Mouse (Mus musculus): ENCODE results near the gene Xlr3a.
"Not testable (repeated sequence)": the region's sequence is repeated elsewhere in the genome, so short reads cannot be mapped to it uniquely, and the experiment has no call there.

Gene Xlr3a

DNA sequence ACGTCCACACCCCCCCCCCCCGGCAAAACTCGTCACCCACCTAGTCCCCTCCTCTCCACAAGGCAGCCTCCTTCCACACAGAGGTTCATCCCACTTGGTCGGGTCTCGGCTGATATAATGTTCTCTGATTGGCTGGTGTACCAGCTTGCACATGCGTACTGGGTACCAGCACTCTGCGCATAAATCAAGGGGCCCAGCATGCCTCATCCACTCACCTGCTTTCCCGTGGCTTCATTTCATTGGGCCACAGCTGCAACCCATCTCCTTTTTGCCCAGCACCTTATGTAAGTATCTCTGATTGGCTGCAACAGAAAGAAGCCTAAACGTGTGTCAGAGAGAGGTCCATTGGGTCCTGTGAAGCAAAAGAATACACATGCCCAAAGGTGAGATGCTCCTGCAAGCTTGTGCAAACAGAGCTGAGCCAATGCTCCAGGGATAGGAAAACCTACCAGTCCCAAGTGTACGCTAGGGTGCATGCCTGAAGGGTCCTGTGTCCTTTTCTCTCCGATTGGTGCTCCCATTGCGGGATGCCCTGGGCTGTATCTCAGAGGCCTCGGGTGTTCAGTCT, at the start of gene Xlr3a:
Gene Xlr3a (minus strand): TSS at position 155 of the 568 bp plus-strand sequence.
- in situ Hi-C loops (cut with MboI, MseI), result loop anchor here (5.0 kb wide), 2 partner anchors 1600 to 1810 kb away; no protein-coding TSS in a partner anchor

DNA sequence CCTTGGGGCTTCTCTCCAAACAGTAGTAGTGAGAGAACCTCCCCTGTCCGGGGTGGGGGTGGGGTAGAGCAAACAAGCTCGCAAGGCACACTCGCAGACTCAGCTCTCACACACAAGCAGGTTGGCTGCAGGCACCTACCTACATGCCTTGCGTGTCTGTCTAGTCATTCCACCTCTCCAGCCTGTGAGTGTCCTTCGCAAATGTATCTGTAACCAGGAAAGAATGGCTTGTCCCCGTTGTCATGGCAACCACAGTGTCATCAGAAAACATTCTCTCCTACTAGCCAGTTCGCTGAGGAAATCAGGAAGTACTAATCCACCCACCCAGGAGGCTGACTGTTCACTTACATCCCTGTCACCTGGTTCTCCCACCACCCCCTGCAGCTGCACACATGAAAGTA, 46.3 kb upstream of the Xlr3a start:
- in situ Hi-C loops (cut with MboI, MseI), result not testable (repeated sequence)

DNA sequence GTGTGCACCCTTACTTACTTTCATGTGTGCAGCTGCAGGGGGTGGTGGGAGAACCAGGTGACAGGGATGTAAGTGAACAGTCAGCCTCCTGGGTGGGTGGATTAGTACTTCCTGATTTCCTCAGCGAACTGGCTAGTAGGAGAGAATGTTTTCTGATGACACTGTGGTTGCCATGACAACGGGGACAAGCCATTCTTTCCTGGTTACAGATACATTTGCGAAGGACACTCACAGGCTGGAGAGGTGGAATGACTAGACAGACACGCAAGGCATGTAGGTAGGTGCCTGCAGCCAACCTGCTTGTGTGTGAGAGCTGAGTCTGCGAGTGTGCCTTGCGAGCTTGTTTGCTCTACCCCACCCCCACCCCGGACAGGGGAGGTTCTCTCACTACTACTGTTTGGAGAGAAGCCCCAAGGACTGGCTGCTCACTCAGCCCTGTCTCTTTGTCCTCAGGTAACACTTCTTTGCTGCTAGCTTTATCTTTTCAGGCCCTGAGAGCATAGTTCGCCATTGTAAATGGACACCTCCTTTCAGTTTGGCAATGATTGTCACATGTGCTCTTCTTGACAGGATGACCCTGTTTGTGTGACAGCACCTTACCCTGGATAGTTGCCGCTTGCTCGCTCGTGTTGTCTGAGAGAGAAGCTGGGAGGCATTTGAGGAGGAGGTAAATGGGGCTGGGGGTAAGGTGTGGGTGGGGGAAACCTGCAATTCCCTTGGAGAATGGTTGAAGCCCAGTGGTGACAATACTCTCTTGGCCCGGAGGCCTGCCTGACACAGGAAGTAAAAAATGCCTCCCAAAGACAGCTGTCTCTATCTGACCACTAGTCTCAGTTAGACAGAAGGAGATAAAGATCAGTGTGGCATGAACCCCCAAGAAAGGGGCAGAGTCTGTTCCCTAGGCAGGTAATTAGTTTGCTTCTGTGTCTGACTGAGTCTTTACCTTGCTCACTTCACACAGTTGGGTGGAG, 26.2 kb upstream of the Xlr3a start:
- in situ Hi-C loops (cut with MboI, MseI), result not testable (repeated sequence)

DNA sequence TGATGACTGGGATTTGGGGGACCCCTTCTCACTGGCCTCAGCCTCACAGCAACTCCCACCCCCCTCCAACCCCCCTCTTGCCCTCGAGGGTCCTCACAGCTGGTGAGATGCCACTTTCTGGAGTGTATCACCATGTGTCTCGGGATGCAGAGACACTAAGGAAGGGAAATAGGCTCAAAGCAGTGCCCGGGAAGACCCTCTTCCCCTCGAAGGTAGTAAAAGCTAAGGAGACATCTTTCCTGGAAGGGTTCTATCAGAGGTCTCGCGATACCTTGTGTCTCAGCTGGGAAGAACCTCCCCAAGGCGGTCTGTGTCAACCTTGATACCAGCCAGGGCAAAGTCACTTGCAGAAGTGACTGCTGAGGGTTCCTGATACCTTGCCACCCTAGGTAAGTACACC, 19.9 kb upstream of the Xlr3a start, which contains the start of gene Gm14685:
Gene Gm14685 (plus strand): TSS at position 301 of the 400 bp plus-strand sequence.
- in situ Hi-C loops (cut with MboI, MseI), result not testable (repeated sequence)

DNA sequence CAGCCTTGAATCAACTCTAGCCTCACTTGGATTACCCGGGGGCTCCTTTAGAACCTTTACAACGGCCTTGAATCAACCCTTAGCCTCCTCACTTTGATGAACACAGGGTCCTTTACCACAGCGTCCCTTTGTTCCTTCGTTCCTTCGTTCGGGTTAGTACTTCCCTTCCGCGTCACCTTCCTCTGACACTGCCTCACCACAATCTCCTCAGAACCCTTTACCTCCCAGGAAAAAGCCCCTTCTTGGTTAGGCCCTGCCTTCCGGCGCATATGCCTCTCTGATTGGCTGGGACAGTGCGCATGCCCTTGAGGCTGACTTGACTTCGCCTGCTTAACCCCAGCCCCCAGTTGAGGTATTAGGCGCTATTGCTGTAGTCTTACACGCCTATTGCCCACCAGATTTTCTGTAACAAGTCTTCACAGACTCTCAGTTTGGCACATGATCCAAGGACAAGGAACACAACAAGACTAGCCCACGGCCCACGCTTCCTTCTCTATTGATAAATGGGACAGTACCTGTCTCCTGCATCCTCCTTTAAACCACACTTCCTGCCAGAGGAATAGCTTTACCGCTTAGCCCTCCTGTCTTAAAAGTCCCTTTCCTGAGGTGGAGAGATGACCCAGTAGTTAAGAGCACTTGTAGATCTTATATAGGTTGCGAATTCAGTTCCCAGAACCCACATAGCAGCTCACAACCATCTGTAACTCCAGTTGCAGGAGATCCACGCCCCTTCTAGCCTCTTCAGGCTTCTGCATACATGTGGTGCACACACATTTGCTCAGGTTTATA, 14.4 kb downstream of the Xlr3a start, which contains the start of gene Xlr4a:
Gene Xlr4a (minus strand): TSS at position 212 of the 789 bp plus-strand sequence.
- in situ Hi-C loops (cut with MboI, MseI), result not testable (repeated sequence)

DNA sequence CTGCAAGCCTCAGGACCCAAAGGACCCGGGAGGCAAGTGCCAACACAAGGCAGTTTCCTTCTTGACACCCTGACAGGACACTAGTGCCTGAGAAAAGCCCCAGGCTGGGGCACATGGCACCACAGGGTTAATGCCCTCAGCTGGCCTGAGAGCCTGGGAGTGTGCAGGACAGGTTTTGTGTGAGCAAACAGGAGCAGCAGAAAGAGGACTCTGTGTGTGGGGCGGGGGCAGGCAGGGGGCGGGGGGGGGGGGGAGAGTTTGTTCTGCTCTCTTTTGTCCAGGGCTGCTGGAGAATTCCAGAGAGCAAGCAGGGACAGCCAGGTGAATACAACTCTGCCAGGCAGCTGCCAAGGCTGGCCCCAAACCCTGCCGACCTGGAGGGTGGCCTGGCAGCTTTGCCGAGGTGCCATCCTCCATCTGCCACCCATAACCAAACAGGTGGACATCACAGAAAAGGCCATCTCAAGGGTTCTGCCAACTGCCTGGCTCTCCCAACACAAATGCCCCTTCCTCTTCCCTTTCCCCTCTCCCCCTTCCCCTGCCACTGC, 30.1 kb downstream of the Xlr3a start:
- in situ Hi-C loops (cut with MboI, MseI), result not testable (repeated sequence)

DNA sequence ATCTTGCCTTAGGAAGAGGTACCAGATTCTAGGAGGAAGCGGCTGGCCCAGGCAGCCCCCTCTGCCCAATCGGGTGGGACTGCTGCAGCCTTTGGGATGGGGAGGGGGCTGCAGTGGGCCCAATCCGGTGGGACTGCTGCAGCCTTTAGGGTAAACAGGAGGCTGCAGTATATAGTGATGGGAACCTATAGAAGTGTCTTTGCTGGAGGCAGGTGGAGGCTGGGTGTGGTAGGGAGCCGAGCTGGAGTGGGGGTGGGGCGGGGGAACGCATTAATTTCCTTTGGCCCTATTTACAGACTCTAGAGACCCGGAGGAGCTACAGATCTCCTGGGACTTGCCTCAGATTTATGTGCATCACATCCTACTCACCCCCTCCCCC, 32.5 kb downstream of the Xlr3a start, which contains the start of gene Pnma3:
Gene Pnma3 (plus strand): TSS at position 373 of the 379 bp plus-strand sequence.
- in situ Hi-C loops (cut with MboI, MseI), result loop anchor here (5.0 kb wide), 1 partner anchor 368 kb away; no protein-coding TSS in a partner anchor

DNA sequence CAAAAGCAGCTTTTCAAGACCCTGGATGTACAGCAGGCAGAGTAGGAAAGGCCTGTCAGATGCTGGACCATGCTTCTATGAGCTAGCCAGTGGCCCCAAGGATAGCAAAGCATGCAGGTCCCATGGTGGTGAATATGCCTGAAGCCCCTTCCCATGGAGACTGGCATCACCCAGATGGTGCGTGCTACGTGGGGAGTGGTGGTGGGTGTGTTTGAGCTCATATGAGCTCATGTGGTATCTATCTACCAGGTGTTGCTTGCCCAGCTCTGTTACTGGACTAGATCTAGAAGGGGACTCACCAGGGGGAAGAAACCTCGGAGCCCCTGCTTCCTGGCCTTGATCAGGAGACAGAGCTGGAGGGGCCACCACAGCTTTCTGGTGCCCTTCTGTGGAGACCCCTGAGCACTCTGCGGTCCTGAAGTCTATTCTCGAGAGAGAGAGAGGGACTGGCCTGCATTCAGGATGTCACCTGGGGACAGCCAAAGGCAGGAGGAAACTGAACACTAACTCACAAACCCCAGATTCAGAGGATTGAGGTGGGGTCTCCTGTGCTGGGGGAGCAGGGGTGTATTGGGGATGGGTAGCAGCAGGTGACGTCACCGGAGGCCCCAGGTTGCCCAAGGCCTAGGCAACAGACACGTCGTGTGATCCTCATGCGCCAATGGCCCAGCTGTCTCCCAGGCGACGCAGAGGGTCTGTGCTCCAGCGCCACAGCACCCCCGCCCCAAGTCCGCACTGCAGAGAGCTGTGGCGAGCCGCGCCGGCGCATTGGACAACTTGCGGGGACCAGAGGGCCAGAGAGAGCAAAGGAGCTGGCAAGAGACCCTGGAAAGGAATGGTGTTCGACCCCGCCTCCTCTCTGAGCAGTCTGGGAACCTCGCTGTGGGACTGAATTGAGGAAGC, 33.1 kb downstream of the Xlr3a start:
- in situ Hi-C loops (cut with MboI, MseI), result loop anchor here (5.0 kb wide), 1 partner anchor 369 kb away; no protein-coding TSS in a partner anchor

DNA sequence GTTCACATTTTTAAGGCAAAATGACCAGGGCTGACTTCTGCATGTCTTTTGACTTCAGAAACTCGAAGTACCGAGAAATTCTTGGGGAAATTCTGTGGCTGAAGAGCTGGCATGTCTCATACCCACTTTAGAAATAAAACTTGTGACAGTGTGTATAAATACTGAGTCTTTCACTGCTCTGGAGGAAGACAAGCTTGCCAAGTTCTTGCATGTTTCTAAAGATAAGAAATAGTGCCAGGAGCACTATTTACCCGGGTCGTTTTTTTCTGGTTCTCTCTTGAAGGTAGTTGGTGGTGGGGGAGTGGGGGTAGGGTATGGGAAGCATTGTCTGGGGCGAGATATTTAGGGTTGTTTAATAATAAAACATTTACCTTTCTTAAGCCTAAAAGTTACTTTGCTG, 34.6 kb downstream of the Xlr3a start:
- in situ Hi-C loops (cut with MboI, MseI), result loop anchor here (5.0 kb wide), 1 partner anchor 370 kb away; no protein-coding TSS in a partner anchor

DNA sequence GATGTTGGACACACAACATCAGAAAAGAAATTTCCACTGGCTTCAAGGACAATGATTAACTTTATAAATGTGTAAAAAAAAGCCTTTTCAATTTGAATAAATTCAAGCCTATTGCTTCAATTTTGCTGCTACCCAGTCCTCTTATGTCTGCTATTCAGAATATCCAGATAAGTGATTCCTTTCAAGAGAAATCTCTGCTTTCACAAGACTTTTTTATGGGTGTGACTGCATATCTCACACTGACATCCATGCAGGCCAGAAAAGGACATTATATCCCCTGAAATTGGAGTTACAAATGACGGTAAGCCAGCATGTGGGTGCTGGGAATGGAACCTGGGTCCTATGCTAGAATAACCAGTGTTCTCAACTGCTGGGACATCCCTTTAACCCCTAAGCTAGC, 35.4 kb downstream of the Xlr3a start:
- in situ Hi-C loops (cut with MboI, MseI), result loop anchor here (5.0 kb wide), 1 partner anchor 371 kb away; no protein-coding TSS in a partner anchor

DNA sequence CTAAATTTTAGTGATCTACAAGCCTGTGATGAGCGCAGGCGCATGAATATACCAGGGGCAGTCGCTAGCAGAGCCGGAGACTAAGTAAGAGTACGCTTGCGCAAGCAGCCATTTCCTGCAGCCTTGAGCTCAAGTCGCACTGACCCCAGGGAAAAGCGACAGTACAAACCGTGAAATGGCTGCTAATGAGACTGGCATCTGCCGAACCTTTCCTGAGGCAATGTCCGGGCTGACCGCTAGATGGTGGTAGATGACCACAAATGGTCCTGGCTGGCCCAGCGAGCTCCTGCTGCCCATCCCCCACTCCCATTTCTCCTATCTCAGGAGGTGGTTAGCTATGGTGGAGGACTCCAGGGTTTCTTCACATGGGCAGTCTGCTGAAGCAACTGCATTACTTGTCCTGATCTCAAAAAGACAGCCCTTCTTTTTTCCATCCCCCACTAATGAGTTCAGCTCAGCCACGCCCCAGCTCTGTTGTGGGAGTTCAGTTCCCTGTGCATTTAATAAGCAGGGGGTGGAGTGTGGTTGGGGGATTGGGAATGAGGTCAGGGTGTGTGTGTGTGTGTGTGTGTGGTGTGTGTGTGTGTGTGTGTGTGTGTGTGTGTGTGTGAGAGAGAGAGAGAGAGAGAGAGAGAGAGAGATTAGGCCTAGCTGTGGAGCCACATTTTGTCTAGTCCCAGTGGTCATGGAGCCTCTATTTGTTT, 42.9 kb downstream of the Xlr3a start:
- in situ Hi-C loops (cut with MboI, MseI), result loop anchor here (5.0 kb wide), 1 partner anchor 343 kb away; the partner anchor contains the start of gene Gm18336

DNA sequence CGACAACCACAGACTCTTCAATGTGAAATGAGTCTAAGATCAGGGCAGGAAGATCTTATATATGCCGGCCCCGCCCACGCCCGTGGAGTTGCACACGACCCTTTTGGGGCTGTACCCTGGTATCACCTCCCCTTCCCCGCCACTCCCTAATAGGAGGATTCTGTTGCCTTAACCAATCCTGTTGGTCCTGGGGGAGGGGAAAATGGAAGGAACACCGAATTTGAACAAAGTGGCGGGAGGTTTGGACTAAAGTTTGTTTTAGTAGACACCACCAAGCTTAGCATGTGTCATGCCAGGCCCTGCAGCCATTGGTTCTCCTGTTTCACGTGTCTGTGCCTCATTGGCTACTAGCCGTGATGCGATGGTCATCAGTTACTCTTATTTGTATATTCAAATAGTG, 57.2 kb downstream of the Xlr3a start:
- in situ Hi-C loops (cut with MboI, MseI), result no loop called here

DNA sequence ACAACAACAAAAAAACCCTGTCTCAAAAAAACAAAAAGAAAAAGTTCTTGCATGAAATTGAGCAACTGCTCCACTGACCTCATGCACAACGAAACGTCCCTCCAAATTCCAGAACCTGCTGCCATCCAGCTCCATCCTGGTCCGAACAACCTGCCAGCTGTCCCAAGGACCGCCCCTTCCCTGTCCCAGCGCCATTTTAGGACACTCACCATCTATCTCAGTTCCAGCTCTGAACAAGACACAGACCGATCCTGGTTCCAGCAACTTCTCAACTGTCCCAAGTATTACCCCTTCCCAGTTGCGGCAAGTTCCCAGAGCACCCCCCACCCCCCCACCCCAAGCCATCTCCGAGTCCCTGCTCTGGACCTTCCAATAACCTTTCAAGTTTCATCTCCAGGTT, 58.1 kb downstream of the Xlr3a start:
- in situ Hi-C loops (cut with MboI, MseI), result no loop called here

DNA sequence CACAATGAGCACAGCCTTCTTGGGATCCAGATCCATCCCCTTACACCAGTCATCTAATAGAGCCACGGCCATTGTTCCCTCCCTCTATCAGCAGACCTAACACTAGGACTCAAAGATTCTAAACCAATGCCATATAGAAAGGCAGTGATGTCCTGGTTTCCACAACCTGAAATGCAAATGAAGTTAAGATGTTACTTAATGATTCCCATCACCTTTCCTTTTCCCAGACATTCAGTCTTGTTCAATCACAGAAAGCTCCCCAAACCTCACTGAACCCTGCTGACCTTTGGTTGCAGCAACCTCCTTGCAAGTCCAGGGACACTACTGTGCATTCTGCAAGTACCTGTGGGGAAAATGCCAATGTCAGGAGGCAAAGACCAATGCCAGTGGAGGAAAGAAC, 59.9 kb downstream of the Xlr3a start, which contains the start of gene Pnma5:
Gene Pnma5 (minus strand): TSS at position 101 of the 400 bp plus-strand sequence.
- in situ Hi-C loops (cut with MboI, MseI), result no loop called here
